Mouse (Mus musculus) left cerebral cortex, adult 9 months (tissue): ENCODE data around the gene Zfp74.
A peak's percentile ranks its signal among the peaks of the same experiment; 100 is the strongest.
"Not testable (repeated sequence)": the region's sequence is repeated elsewhere in the genome, so short reads cannot be mapped to it uniquely, and the experiment has no call there.

ENCODE experiments used
- DNase-seq, 2 experiments: peaks; one replicate each; pipeline ENCODE4 v3.0.0; 2022; ENCODE audit warnings: low spot score in 2 of 2

Zfp74 gene

GRCm38 (mm10) chr7:29953513-29954401 is at the start of gene Zfp74:
Gene Zfp74, minus strand, starts transcription at chr7:29954089.
- peak; percentile 23 to 73 for DNase-seq

GRCm38 (mm10) chr7:30000601-30001000 is 46.7 kb upstream of the Zfp74 start:
- no peak for DNase-seq

- no peak for DNase-seq
These were observed 41.2 kb upstream of the Zfp74 start for GRCm38 (mm10) chr7:29995134-29995533.

- no peak for DNase-seq
These were observed 39.5 kb upstream of the Zfp74 start for GRCm38 (mm10) chr7:29993340-29993739.

- no peak for DNase-seq
These were observed 38.8 kb upstream of the Zfp74 start for GRCm38 (mm10) chr7:29992698-29993097.

GRCm38 (mm10) chr7:29989031-29989430 is 35.1 kb upstream of the Zfp74 start:
- DNase-seq, result no peak

- no peak for DNase-seq
These were observed 33.7 kb upstream of the Zfp74 start for GRCm38 (mm10) chr7:29987551-29987950.

- DNase-seq, result no peak
These were observed 32.2 kb upstream of the Zfp74 start for GRCm38 (mm10) chr7:29986101-29986500.

- peak; percentile 71 to 92 for DNase-seq
These were observed 29.9 kb upstream of the Zfp74 start, which contains the start of gene Zfp568 for GRCm38 (mm10) chr7:29983690-29984380. Gene Zfp568, plus strand, starts transcription at chr7:29983955.

GRCm38 (mm10) chr7:29983340-29983689 is 29.4 kb upstream of the Zfp74 start:
- no peak for DNase-seq

GRCm38 (mm10) chr7:29982931-29983330 is 29.0 kb upstream of the Zfp74 start:
- no peak for DNase-seq

- DNase-seq, result no peak
These were observed 28.5 kb upstream of the Zfp74 start for GRCm38 (mm10) chr7:29982341-29982740.

- no peak for DNase-seq
These were observed 28.0 kb upstream of the Zfp74 start for GRCm38 (mm10) chr7:29981860-29982259.

GRCm38 (mm10) chr7:29981455-29981854 is 27.6 kb upstream of the Zfp74 start:
- no peak for DNase-seq

- DNase-seq, result no peak
These were observed 26.9 kb upstream of the Zfp74 start for GRCm38 (mm10) chr7:29980761-29981160.

- DNase-seq, result no peak
These were observed 16.8 kb upstream of the Zfp74 start for GRCm38 (mm10) chr7:29970686-29971085.

GRCm38 (mm10) chr7:29965115-29965810 is 11.4 kb upstream of the Zfp74 start:
- DNase-seq, result not testable (repeated sequence)

- DNase-seq, result no peak
These were observed 5.1 kb upstream of the Zfp74 start for GRCm38 (mm10) chr7:29959004-29959403.

- DNase-seq, result no peak
These were observed 4.3 kb upstream of the Zfp74 start for GRCm38 (mm10) chr7:29958125-29958724.

GRCm38 (mm10) chr7:29956257-29956656 is 2.4 kb upstream of the Zfp74 start:
- peak in 1 of 2 experiments; percentile 32 for DNase-seq

GRCm38 (mm10) chr7:29954731-29955130 is 842 bp upstream of the Zfp74 start:
- no peak for DNase-seq

- DNase-seq, result no peak
These were observed 803 bp downstream of the Zfp74 start for GRCm38 (mm10) chr7:29953086-29953485.
